Mouse (Mus musculus): Measurements from ENCODE around the gene Olfr112.
"Not testable (repeated sequence)": the region's sequence is repeated elsewhere in the genome, so short reads cannot be mapped to it uniquely, and the experiment has no call there.

Gene Olfr112

DNA sequence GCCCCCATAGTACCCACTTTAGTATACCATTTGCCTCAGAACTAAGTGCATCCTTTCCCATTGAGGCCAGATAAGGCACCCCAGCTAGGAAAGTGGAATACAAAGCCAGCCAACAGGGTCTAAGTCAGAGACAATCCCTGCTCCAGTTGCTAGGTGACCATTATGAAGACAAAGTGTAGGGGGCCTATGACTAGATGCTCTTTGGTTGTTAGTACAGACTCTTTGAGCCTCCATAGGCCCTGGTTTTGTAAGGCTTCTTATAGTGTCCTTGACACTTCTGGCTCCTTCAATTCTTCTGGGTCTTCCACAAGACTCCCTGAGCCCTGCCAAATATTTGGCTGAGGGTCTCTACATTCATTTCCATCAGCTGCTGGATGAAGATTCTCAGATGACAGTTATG is at the start of gene Olfr112:
Gene Olfr112 (minus strand): TSS at position 101 of the 400 bp plus-strand sequence.
- DNase-seq (ENCODE audit: low spot score), result no peak

DNA sequence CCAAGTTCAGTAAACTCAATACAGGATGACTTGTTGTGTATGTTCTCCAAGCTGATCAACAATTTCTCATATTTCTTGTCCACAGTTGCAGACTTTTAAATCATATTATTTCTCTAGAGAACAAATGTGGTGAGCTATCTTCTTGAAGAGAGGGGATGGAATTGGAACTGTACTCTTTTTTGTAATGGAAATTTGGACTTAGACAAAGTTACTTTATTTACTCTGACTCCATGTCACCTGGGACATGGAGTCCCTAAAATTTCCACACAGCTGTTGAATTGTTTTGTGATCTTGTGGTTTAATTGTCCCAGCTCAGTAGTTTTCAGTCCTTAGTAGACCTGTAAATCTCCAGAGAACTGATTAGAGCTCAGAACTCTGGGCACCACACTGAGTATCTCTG is 23.4 kb upstream of the Olfr112 start, which contains the start of gene Olfr114:
Gene Olfr114 (minus strand): TSS at position 101 of the 400 bp plus-strand sequence.
- DNase-seq (ENCODE audit: low spot score), result no peak

DNA sequence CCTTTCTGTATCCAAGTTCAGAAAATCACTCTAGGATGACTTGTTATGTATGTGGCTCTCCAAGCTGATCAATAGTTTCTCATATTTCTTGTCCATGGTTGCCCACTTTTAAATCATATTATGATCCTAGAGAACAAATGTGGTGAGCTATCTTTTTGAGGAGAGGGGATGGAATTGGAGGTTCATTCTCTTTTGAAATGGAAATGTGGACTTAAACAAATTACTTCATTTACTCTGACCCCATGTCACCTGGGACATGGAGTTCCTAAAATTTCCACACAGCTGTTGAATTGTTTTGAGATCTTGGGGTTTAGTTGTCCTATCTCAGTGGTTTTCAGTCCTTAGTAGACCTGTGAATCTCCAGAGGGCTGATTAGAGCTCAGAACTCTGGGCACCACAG is 8.3 kb upstream of the Olfr112 start, which contains the start of gene Olfr113:
Gene Olfr113 (minus strand): TSS at position 101 of the 400 bp plus-strand sequence.
- no peak for DNase-seq (ENCODE audit: low spot score)

DNA sequence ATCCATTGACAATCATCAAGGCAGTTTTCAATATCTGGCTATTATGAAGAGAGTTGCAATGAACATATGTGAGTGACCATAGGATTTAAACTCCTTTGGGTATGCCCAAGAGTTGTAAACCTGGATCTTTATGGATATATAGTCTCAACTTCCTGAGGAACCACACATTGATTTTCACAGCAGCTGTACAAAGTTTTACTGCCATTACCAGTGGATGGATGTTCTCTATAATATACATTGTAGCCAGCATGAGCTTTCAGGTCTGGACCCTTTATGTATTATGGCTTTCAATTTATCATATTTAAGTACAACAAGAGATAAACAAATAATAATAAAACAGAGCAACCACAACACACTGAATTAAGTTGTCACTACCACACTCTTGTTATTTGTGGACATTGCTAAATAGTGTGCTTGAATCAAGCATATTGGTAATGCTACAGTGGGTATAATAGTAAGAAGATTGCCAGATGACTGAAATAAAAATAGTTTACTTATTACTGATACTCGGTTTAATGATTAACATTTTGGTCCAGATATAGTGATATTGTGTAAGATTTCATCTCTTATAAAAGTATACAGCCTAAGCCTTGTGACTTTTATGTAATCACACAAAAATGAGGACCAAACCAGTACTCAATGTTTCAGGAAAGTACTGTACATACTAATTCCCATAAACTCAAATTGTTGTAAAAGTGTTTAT is 10.2 kb downstream of the Olfr112 start:
- no peak for DNase-seq (ENCODE audit: low spot score)

DNA sequence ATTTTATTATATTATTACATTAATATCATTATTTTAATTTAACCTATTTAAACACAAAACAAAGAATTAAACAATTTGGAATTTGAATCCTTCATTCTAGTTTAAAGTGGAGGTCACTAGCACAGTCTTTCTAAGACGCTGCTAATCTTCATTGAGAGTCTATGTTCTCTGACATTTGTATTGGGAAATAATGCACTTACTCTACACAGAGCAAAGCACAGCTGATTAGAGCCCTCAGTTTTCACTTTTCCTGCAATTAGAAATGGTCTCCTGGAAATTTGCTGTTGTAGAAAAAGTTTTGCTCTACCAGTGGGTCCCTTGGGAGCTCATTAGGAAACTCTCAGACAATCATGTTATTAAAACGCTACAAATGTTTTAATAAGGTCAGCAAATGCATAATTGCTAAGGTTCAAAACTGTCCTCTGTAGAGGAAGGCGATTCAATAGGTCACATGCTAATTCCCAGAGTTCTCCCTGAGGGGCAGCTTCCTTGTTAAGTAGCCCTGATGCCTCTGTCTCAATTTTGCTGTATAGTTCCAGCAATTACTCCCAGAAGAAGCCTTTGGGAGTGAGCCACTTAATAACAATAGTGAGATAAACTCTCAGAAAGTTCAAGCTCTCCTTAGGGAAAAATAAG is 25.3 kb downstream of the Olfr112 start:
- no peak for DNase-seq (ENCODE audit: low spot score)

DNA sequence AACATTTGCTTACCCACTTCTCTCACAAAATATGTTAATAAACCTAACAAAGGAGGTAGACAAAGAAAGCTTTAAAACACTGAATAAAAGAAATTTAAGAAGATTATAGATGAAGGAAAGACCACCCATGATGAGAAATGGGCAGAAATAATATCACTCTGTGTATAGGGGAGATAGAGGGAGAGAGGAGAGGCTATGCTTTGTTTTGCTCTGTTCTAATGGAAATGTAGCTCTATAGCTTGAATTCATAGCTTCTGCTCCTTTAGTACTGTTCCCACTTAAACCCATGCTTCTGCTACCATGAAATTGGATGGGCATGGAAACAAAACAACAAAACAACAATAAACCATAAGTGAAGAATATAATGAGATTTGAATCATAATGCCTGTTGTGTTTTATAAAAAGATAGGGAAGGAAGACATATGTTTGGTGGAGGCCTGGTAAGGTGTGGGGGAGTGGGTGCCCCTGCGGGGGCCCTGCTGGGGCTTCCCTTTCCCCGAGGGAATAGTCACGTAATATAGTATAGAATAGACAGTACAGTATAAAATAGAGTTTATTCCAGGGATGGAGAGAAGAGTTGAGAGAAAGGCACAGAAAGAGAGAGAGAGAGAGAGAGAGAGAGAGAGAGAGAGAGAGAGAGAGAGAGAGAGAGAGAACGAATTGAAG is 27.7 kb downstream of the Olfr112 start:
- DNase-seq (ENCODE audit: low spot score), result no peak

DNA sequence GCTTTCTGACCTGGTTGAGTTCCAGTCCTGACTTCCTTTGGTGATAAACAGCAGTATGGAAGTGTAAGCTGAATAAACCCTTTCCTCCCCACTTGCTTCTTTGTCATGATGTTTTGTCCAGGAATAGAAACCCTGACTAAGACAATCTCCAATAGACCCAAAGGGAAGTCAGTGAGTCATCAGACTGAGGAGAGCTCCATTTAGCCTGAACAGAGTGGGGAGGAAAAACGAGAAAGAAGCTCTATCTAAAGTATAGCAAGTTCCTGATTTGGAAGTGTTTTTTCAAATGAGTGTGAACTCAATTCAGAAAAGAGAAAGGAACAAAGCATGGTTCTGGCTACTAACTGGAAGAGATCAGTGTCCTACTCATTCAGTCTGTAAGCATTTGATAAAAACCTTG is 30.8 kb downstream of the Olfr112 start:
- DNase-seq (ENCODE audit: low spot score), result not testable (repeated sequence)

DNA sequence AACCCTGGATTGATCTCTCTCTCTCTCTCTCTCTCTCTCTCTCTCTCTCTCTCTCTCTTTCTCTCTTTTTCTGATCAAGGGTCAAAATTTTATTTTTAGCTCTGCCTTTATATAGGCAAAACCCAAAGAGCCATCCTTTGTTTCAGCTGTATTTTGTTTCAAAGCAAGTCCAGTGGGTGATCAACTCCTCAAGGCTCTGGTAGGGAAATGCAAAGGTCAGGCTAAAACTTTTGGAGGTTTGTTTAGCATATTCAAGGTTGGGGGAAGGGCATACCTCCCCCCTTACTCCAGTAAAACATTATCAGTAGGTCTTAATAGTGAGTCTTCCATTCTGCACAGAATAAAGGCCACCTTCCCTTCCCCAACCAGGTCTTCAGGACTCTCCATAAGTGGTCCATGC is 34.1 kb downstream of the Olfr112 start:
- DNase-seq (ENCODE audit: low spot score), result no peak

DNA sequence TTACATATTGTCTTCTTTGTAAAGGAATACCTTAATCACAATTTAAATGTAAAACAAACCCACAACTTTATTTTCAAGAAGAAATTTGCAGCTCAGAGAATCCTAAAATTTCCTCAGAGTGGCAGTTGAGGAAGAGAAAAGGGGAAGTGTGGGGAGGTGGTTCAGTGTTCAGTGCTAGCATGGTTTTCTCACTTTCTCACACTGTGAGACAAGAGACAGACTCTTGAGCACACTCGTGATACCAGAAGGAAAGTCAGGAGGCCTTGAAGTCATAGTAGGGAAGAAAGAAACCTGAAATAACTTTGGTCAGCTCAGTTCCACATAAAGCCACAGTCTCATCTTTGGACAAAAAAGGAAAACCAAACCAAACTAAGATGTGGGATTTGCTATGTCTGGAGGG is 43.8 kb downstream of the Olfr112 start:
- DNase-seq (ENCODE audit: low spot score), result not testable (repeated sequence)

DNA sequence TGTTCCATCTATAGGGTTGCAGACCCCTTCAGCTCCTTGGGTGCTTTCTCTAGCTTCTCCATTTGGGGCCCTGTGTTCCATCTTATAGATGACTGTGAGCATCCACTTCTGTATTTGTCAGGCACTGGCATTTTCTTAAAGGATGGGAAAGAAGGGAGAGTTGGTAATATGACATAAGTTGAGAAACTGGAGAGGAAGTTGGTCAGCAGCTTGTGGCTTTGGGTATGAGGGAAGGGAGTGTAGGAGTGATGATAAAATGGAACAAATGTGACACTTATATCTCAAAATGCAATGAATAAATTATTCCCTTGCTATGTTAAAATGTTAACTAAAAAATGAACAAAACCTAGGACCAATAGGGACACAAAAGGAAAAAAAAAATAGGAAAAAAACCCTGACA is 44.6 kb downstream of the Olfr112 start:
- DNase-seq (ENCODE audit: low spot score), result not testable (repeated sequence)

Measured in ovary, postnatal 14 days (tissue).